Mouse (Mus musculus) adrenal gland, postnatal 0 days (tissue): ENCODE data around the gene Pjvk. TPM values are rescaled to one million over a fixed set of nuclear protein-coding genes. Genes with fewer than 3 reads are reported as not detected.

Experiments
- polyA plus RNA-seq: library from polyadenylated mRNA; unstranded; fragments of >200 nt; fragmentation: Nextera tagmentation; extraction: Ambion mirVana; gene quantifications from 2 replicates; pipeline ENCODE4 v1.2.1, GENCODE M21; 2015

Pjvk gene
- 0.14 and 0.32 TPM in 2 replicates for polyA plus RNA-seq

DNA sequence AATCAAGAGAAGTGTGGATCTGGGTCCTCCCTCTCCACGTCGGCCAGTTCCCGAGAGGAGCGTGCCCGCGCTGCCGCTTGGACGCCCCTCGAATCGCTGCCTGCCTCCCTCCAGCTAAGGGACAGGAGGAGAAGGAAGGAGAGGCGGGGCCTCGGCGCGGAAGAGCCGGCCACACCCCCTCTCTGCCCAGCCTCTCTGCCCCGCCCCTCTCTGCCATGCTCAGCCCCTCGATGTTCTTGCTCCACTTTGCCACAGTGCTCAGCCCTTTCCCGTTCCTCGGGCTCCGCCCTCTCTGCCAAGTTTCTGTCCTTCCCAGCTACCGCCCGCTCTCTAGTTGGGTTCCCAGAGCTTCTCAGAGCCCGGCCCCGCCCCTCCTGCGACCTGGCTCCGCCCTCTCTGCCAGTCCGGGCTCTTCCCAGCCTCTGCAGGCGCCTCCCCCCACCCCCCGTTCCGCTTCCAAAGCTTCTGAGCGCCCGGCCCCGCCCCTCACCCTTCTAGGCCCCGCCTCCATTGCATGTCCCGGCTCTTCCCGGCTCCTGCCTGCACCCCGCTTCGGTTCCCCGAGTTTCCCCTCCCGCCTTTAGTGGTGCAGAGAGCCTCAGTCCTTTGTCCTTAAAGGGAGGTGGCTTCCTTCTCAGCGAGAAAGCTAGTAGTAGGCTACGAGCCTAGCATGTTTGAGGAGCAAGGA lies at the start of gene Pjvk, which contains the start of gene Prkra:
Pjvk (plus strand) TSS at position 594 of the 688 bp plus-strand sequence.
Prkra (minus strand) TSS at position 133 of the 688 bp plus-strand sequence.

DNA sequence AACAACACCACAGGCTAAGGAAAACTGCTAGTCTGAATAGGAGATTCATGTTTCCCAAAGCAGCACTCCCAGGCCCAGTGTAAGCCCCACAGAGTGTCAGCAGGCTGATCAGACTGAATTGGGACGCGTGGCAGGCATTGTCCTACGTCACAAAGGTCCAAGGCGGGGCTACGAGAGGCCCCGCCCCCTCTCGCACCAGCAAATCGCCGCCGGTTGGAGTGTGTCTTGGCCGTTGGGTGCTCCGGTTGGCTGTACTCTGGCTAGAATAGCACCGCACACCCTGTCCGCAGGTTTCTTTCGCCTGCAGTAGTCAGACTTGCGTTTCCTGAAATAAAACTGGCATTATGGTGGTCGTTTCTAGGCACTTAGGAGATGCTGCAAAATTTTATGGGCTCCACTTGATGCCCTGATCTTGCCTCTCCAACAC lies 24.7 kb downstream of the Pjvk start, which contains the start of gene Fkbp7:
Fkbp7 (minus strand) TSS at position 151 of the 427 bp plus-strand sequence.

DNA sequence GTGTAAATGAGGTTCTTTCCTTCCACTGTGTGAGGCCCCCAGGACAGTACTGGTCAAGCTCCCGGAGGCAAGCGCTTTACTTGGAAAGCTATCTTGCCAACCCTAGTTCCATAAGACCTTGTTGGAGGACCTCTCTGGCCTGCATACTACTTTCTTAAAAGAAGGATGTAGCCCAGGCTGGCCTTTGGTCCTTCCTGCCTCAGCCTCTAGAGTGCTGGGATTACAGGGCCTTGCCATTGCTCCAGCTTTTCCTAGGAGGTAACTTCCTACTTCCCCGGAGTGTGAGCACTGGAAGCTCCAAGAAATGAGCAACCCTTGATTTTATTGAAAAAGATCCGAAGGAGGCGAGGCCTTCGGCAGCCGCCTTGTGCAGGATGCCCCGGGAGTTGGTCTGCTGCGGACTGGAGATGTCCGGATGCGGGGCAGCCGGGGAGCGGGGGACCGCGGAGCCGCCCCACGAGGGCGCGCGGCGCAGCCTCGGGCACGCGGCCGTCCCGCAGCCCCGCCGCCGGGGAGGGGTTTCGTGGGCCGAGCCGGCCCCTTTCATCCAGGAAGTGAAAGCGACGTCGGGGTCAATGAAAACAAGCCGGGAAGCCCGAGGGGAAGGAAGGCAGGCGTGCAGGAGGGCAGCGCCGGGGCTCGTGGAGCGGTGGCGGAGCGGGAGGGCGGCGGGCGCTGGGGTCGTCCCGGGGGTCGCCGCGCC lies 26.6 kb downstream of the Pjvk start, which contains the start of gene Plekha3:
Plekha3 (plus strand) TSS at position 557 of the 703 bp plus-strand sequence.

Other genes with a start within 250 kb of the Pjvk start
- 13.3 and 25.1 TPM in 2 replicates for gene Osbpl6, start 242.0 kb upstream of the Pjvk start, polyA plus RNA-seq
- 59.6 and 62.3 TPM in 2 replicates for gene Prkra, start 461 bp upstream of the Pjvk start, polyA plus RNA-seq
- gene Fkbp7, start 24.6 kb downstream of the Pjvk start, polyA plus RNA-seq: 126 and 195 TPM in 2 replicates
- gene Plekha3, start 26.8 kb downstream of the Pjvk start, polyA plus RNA-seq: 14.5 and 20.9 TPM in 2 replicates